Mouse (Mus musculus) midbrain, embryonic 14.5 days (tissue): ENCODE data around the gene Pja2. TPM values are rescaled to one million over a fixed set of nuclear protein-coding genes. Genes with fewer than 3 reads are reported as not detected.
"Not testable (repeated sequence)": the region's sequence is repeated elsewhere in the genome, so short reads cannot be mapped to it uniquely, and the experiment has no call there.

Source experiments
- ATAC-seq: fragments of 200-750 bp; cut with Nextera tagmentation; 2 replicates; pipeline ENCODE4 v1.8.0; 2017; ENCODE audit warnings: moderate number of reproducible peaks, moderate library complexity; ENCODE audit not compliant: low FRiP score, low TSS enrichment
- DNase-seq: peaks from one replicate; pipeline ENCODE4 v3.0.0-alpha.2; 2015
- H3K27ac ChIP-seq: fragments of 300-500 bp; sonication (generic); replicated peaks from 2 replicates; pipeline ENCODE4 v1.5.1; 2014; ENCODE audit warnings: mild to moderate bottlenecking, low read depth, low read length, moderate library complexity
- H3K27me3 ChIP-seq: fragments of 300-500 bp; sonication (generic); 2 replicates; pipeline ENCODE4 v1.6.1; 2014; ENCODE audit warnings: low read length, control low read depth, mixed read lengths; ENCODE audit not compliant: control insufficient read depth, insufficient read depth
- H3K36me3 ChIP-seq: fragments of 300-500 bp; sonication (generic); 2 replicates; pipeline ENCODE4 v1.6.1; 2014; ENCODE audit warnings: low read length, control low read depth; ENCODE audit not compliant: control insufficient read depth, insufficient read depth
- H3K4me1 ChIP-seq: fragments of 300-500 bp; sonication (generic); 2 replicates; pipeline ENCODE4 v1.6.1; 2014; ENCODE audit warnings: mild to moderate bottlenecking, antibody characterized with exemption, low read length, control low read depth; ENCODE audit not compliant: control insufficient read depth, insufficient read depth
- H3K4me2 ChIP-seq: fragments of 300-500 bp; sonication (generic); 2 replicates; pipeline ENCODE4 v1.6.1; 2014; ENCODE audit warnings: mild to moderate bottlenecking, low read length, moderate library complexity
- H3K4me3 ChIP-seq: fragments of 300-500 bp; sonication (generic); replicated peaks from 2 replicates; pipeline ENCODE4 v1.5.1; 2014; ENCODE audit warnings: low read depth, low read length
- H3K9ac ChIP-seq: fragments of 300-500 bp; sonication (generic); replicated peaks from 2 replicates; pipeline ENCODE4 v1.6.1; 2014; ENCODE audit warnings: mild to moderate bottlenecking, low read length, moderate library complexity
- H3K9me3 ChIP-seq: fragments of 300-500 bp; sonication (generic); 2 replicates; pipeline ENCODE4 v1.6.1; 2016; ENCODE audit warnings: low read length, control low read depth, mixed read lengths; ENCODE audit not compliant: control insufficient read depth
- WGBS: fragments of 180-500 bp; shearing (Covaris S2); extraction: QIAGEN DNeasy Blood & Tissue Kit; methylation state at CpG from one replicate; pipeline ENCODE4 v1.1.7; 2014; 5-methylcytosine and 5-hydroxymethylcytosine counted together
- microRNA-seq: library from miRNA; unstranded; fragments of <30 nt; microRNA quantifications from one replicate; pipeline ENCODE4, GENCODE M21; 2016
- polyA plus RNA-seq: library from polyadenylated mRNA; unstranded; fragments of >200 nt; fragmentation: Nextera tagmentation; extraction: Ambion mirVana; gene quantifications from 2 replicates; pipeline ENCODE4 v1.2.1, GENCODE M21; 2014

The Pja2 gene
- polyA plus RNA-seq, 1 experiment from 2014 or later: 195 TPM

GRCm38 (mm10) chr17:64231637-64232036 lies 100.1 kb downstream of the Pja2 start:
- DNase-seq, H3K4me1 ChIP-seq, H3K9ac ChIP-seq, H3K4me2 ChIP-seq, H3K4me3 ChIP-seq, H3K27ac ChIP-seq, H3K9me3 ChIP-seq, ATAC-seq, H3K36me3 ChIP-seq, H3K27me3 ChIP-seq: not testable (repeated sequence)
- WGBS: 97% methylated on average over 4 of the region's 4 CpGs

- no peak for DNase-seq
- Histone ChIP-seq H3K4me2 (no peak overlapping the region), H3K36me3 (no peaks in the 10 kb centered on the region), H3K27me3 (no peaks in the 10 kb centered on the region), H3K4me1 (no peaks in the 10 kb centered on the region), H3K9ac (no peak overlapping the region), H3K4me3 (no peak overlapping the region), H3K27ac (no peak overlapping the region), H3K9me3 (no peaks in the 10 kb centered on the region)
- ATAC-seq: no peak
- 83% methylated on average over 8 of the region's 8 CpGs for WGBS
Observed at GRCm38 (mm10) chr17:64231172-64231571, 100.5 kb downstream of the Pja2 start.

Small RNA genes within 50 kb of the gene (microRNA-seq; reads per million reads assigned to microRNA genes)
- not detected for gene Gm24194
